Mouse (Mus musculus) testis, adult 2 months (tissue): ENCODE results near the gene Ehmt2.

Experiments used
- CTCF ChIP-seq: fragments of 200-500 bp; IDR thresholded peaks from 2 replicates; pipeline ENCODE4 v1.5.1; 2012; ENCODE audit warnings: low read depth, mild to moderate bottlenecking, inconsistent platforms, low read length, moderate library complexity; ENCODE audit not compliant: control insufficient read depth, insufficient read depth, insufficient replicate concordance
- POLR2A ChIP-seq: fragments of 200-500 bp; IDR thresholded peaks from 2 replicates; pipeline ENCODE4 v1.6.1; 2012; ENCODE audit warnings: low read depth, mild to moderate bottlenecking, inconsistent platforms, low read length, moderate library complexity; ENCODE audit not compliant: control insufficient read depth

- no peak for TF ChIP-seq POLR2A
- TF ChIP-seq CTCF: no peak
Observed at GRCm38 (mm10) chr17:34858670-34859069, 39.6 kb upstream of the Ehmt2 start.
